Mouse (Mus musculus): ENCODE results near the gene Rab4b.

GRCm38 (mm10) chr7:27218586-27218985 is 39.9 kb upstream of the Rab4b start:
- TF ChIP-seq CTCF (IDR thresholded peaks at IDR 0.05; ENCODE audit: low read depth) (no peak), EP300 (IDR thresholded peaks at IDR 0.05; ENCODE audit: low read depth) (no peak)

Data from liver, embryonic 14.5 days (tissue).